Mouse (Mus musculus): ENCODE measurements around the gene Ccr7. TPM values are rescaled to one million over a fixed set of nuclear protein-coding genes. Genes with fewer than 3 reads are reported as not detected.
A peak's percentile ranks its signal among the peaks of the same experiment; 100 is the strongest.

Ccr7 gene
- total RNA-seq, 1 experiment = 1.4 TPM

DNA sequence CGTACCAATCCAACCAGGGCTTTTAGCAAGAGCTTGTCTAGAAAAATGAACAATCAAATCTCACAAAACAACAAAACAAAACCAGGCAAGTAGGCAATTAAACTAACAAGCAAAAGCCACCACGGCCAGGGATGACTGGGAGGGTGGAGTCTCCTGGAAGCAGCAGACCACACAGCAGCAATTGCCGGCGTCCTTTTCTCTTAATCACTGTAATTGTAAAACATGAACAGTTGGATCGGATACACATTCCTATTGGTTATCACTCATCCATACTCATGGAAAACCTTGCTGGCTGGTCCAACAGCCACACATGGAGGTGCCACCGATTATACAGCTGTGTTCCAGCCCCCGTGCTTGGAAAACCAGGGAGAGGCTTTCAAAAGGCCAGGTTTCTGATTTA, 37.0 kb downstream of the Ccr7 start:
- H3K9ac ChIP-seq (ENCODE audit: insufficient read depth, low read depth, low read length, poor library complexity, severe bottlenecking) = no peak overlapping the region
- DNase-seq (ENCODE audit: low read depth, low spot score) = no peak
- TF ChIP-seq ZNF384 (IDR thresholded peaks at IDR 0.05; ENCODE audit: low read depth, low read length) (no peak), HCFC1 (IDR thresholded peaks at IDR 0.05; ENCODE audit: borderline replicate concordance, insufficient read depth, low read length) (no peak), MAFK (IDR thresholded peaks at IDR 0.05; ENCODE audit: insufficient read depth, low read depth, low read length) (no peak), CHD2 (IDR thresholded peaks at IDR 0.05; ENCODE audit: low read depth, low read length) (no peak), ZC3H11A (IDR thresholded peaks at IDR 0.05; ENCODE audit: borderline replicate concordance, low read depth, low read length) (no peak)
- H3K27ac ChIP-seq (ENCODE audit: insufficient read depth, low read depth, low read length, poor library complexity, severe bottlenecking) = no peak overlapping the region; the same call in 1 of the 2 replicates
- no peaks in the 10 kb centered on the region for H3K36me3 ChIP-seq (ENCODE audit: control insufficient read depth, insufficient read depth, low read length, poor library complexity, severe bottlenecking)
- H3K4me3 ChIP-seq (ENCODE audit: insufficient read depth in 1 of 2, low read depth in 1 of 2, low read length in 2 of 2, poor library complexity in 1 of 2, severe bottlenecking in 1 of 2) = no peak overlapping the region
- peaks cover 3 to 5% of the 10 kb centered on the region in 2 experiments; a peak in 1 of 4 replicates for H3K4me1 ChIP-seq (ENCODE audit: control insufficient read depth in 2 of 2, insufficient read depth in 2 of 2, low read length in 2 of 2, poor library complexity in 1 of 2)
- H3K9me3 ChIP-seq (ENCODE audit: control insufficient read depth, insufficient read depth, low read depth, low read length) = no peaks in the 10 kb centered on the region
- in situ Hi-C loops (cut with MboI; ENCODE audit: low sequenced_read_pairs in 2 of 2, unreplicated experiment in 2 of 2) = no loop called here

DNA sequence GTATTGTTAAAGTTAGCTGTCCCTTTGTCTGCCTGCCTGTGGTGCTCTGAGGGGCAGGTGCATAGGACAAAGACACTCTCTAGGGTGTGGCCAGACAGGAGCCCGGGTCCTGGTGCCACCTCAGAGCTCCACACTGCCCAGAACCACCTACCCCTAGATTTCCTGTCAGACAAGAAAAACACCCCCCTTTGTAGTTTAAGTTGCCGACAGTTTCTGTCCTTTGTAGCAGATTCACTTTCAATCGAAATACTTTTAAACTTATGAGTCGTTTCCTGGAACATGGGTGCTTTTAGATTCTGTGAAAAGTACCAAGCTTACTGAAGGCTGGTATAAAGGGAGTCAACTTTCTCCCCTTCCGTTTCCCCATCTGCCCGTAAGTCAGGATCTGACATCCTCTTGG, 38.9 kb downstream of the Ccr7 start:
- H3K4me1 ChIP-seq (ENCODE audit: control insufficient read depth in 2 of 2, insufficient read depth in 2 of 2, low read length in 2 of 2, poor library complexity in 1 of 2) = peaks cover 4 to 5% of the 10 kb centered on the region in 2 experiments; a peak in 1 of 4 replicates
- TF ChIP-seq HCFC1 (IDR thresholded peaks at IDR 0.05; ENCODE audit: borderline replicate concordance, insufficient read depth, low read length) (no peak), MAFK (IDR thresholded peaks at IDR 0.05; ENCODE audit: insufficient read depth, low read depth, low read length) (no peak), CHD2 (IDR thresholded peaks at IDR 0.05; ENCODE audit: low read depth, low read length) (no peak), ZNF384 (IDR thresholded peaks at IDR 0.05; ENCODE audit: low read depth, low read length) (no peak), ZC3H11A (IDR thresholded peaks at IDR 0.05; ENCODE audit: borderline replicate concordance, low read depth, low read length) (no peak)
- no peak for DNase-seq (ENCODE audit: low read depth, low spot score)

DNA sequence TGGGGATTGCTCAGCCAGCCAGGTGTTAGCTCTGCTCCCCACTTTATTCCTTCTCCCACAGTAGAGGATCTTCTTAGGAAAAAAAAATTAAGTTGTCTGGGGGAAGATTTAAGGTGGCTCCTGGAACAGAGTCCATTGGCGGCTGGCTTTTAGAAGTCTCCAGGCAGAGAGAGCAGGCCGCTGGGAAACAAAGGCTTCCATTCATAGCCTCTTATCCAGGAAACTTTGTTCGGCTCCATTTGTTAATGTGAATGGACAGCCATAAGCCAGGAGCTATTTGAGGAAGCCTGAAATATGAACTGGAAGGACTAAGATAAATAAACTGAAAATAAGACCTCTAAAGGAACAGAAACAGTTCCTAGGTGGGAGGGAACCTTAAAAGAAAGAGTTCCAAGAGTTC, 41.8 kb downstream of the Ccr7 start:
- Histone ChIP-seq H3K27ac (ENCODE audit: insufficient read depth, low read depth, low read length, poor library complexity, severe bottlenecking) (no peak overlapping the region), H3K4me3 (ENCODE audit: insufficient read depth in 1 of 2, low read depth in 1 of 2, low read length in 2 of 2, poor library complexity in 1 of 2, severe bottlenecking in 1 of 2) (no peak overlapping the region), H3K9me3 (ENCODE audit: control insufficient read depth, insufficient read depth, low read depth, low read length) (no peaks in the 10 kb centered on the region), H3K36me3 (ENCODE audit: control insufficient read depth, insufficient read depth, low read length, poor library complexity, severe bottlenecking) (no peaks in the 10 kb centered on the region), H3K4me1 (ENCODE audit: control insufficient read depth in 2 of 2, insufficient read depth in 2 of 2, low read length in 2 of 2, poor library complexity in 1 of 2) (peaks cover 0 to 2% of the 10 kb centered on the region in 2 experiments; a peak in 1 of 4 replicates), H3K9ac (ENCODE audit: insufficient read depth, low read depth, low read length, poor library complexity, severe bottlenecking) (no peak overlapping the region)
- in situ Hi-C loops (cut with MboI; ENCODE audit: low sequenced_read_pairs in 2 of 2, unreplicated experiment in 2 of 2) = no loop called here
- TF ChIP-seq HCFC1 (IDR thresholded peaks at IDR 0.05; ENCODE audit: borderline replicate concordance, insufficient read depth, low read length) (no peak), MAFK (IDR thresholded peaks at IDR 0.05; ENCODE audit: insufficient read depth, low read depth, low read length) (no peak)
- no peak for DNase-seq (ENCODE audit: low read depth, low spot score)

More for the DNA sequence above, 38.9 kb downstream of the Ccr7 start:
- Histone ChIP-seq H3K27ac (ENCODE audit: insufficient read depth, low read depth, low read length, poor library complexity, severe bottlenecking) (no peak overlapping the region), H3K9me3 (ENCODE audit: control insufficient read depth, insufficient read depth, low read depth, low read length) (no peaks in the 10 kb centered on the region), H3K36me3 (ENCODE audit: control insufficient read depth, insufficient read depth, low read length, poor library complexity, severe bottlenecking) (no peaks in the 10 kb centered on the region), H3K4me3 (ENCODE audit: insufficient read depth in 1 of 2, low read depth in 1 of 2, low read length in 2 of 2, poor library complexity in 1 of 2, severe bottlenecking in 1 of 2) (no peak overlapping the region), H3K9ac (ENCODE audit: insufficient read depth, low read depth, low read length, poor library complexity, severe bottlenecking) (no peak overlapping the region)
- in situ Hi-C loops (cut with MboI; ENCODE audit: low sequenced_read_pairs in 2 of 2, unreplicated experiment in 2 of 2) = no loop called here

DNA sequence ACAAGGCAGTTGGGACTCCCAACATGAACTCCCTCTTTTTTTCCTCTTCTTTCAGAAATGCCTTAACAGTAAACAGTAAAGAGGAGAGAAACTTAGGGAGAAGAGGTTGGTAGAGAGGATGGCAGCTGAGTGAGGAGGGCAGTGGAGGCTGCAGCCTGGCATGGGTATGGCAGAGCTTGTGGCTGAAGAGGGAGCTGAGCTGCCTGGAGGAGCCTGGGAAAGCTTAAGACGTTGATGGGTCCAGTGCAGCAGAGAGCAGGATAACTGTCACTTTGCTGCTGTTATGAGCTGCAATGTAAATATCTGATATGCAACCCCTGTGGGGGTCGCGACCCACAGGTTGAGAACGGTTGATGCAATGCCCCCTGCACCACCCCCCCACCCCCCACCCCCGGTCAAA, 42.2 kb downstream of the Ccr7 start:
- Histone ChIP-seq H3K4me1 (ENCODE audit: control insufficient read depth in 2 of 2, insufficient read depth in 2 of 2, low read length in 2 of 2, poor library complexity in 1 of 2) (peaks cover 0 to 2% of the 10 kb centered on the region in 2 experiments; a peak in 1 of 4 replicates), H3K36me3 (ENCODE audit: control insufficient read depth, insufficient read depth, low read length, poor library complexity, severe bottlenecking) (no peaks in the 10 kb centered on the region), H3K27ac (ENCODE audit: insufficient read depth, low read depth, low read length, poor library complexity, severe bottlenecking) (no peak overlapping the region), H3K9ac (ENCODE audit: insufficient read depth, low read depth, low read length, poor library complexity, severe bottlenecking) (no peak overlapping the region), H3K9me3 (ENCODE audit: control insufficient read depth, insufficient read depth, low read depth, low read length) (no peaks in the 10 kb centered on the region), H3K4me3 (ENCODE audit: insufficient read depth in 1 of 2, low read depth in 1 of 2, low read length in 2 of 2, poor library complexity in 1 of 2, severe bottlenecking in 1 of 2) (no peak overlapping the region)
- no peak for TF ChIP-seq ZC3H11A (IDR thresholded peaks at IDR 0.05; ENCODE audit: borderline replicate concordance, low read depth, low read length)
- peak; percentile 84 for TF ChIP-seq CHD2 (IDR thresholded peaks at IDR 0.05; ENCODE audit: low read depth, low read length)
- no peak for DNase-seq (ENCODE audit: low read depth, low spot score)
- in situ Hi-C loops (cut with MboI; ENCODE audit: low sequenced_read_pairs in 2 of 2, unreplicated experiment in 2 of 2) = no loop called here

DNA sequence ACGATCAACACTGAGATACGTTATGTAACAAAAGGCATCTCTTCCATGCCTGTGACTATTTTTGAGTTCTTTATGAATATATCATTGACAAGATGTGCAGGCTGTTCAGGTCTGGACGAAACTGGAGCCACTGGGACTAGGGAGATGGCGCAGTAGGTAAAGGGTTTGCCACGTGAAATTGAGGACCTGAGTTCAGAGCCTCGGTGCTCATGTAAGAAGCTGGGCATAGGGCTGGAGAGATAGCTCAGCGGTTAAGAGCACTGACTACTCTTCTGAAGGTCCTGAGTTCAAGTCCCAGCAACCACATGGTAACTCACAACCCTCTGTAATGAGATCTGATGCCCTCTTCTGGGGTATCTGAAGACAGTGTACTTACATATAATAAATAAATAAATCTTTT, 43.2 kb downstream of the Ccr7 start:
- DNase-seq (ENCODE audit: low read depth, low spot score) = no peak
- H3K9ac ChIP-seq (ENCODE audit: insufficient read depth, low read depth, low read length, poor library complexity, severe bottlenecking) = no peak overlapping the region
- H3K27ac ChIP-seq (ENCODE audit: insufficient read depth, low read depth, low read length, poor library complexity, severe bottlenecking) = no peak overlapping the region
- in situ Hi-C loops (cut with MboI; ENCODE audit: low sequenced_read_pairs in 2 of 2, unreplicated experiment in 2 of 2) = no loop called here
- peaks cover 0 to 7% of the 10 kb centered on the region in 2 experiments; a peak in 2 of 4 replicates for H3K4me1 ChIP-seq (ENCODE audit: control insufficient read depth in 2 of 2, insufficient read depth in 2 of 2, low read length in 2 of 2, poor library complexity in 1 of 2)
- TF ChIP-seq ZNF384 (IDR thresholded peaks at IDR 0.05; ENCODE audit: low read depth, low read length) (no peak), HCFC1 (IDR thresholded peaks at IDR 0.05; ENCODE audit: borderline replicate concordance, insufficient read depth, low read length) (no peak), CHD2 (IDR thresholded peaks at IDR 0.05; ENCODE audit: low read depth, low read length) (no peak), ZC3H11A (IDR thresholded peaks at IDR 0.05; ENCODE audit: borderline replicate concordance, low read depth, low read length) (no peak), MAFK (IDR thresholded peaks at IDR 0.05; ENCODE audit: insufficient read depth, low read depth, low read length) (no peak)
- no peaks in the 10 kb centered on the region for H3K9me3 ChIP-seq (ENCODE audit: control insufficient read depth, insufficient read depth, low read depth, low read length)
- no peak overlapping the region for H3K4me3 ChIP-seq (ENCODE audit: insufficient read depth in 1 of 2, low read depth in 1 of 2, low read length in 2 of 2, poor library complexity in 1 of 2, severe bottlenecking in 1 of 2)
- no peaks in the 10 kb centered on the region for H3K36me3 ChIP-seq (ENCODE audit: control insufficient read depth, insufficient read depth, low read length, poor library complexity, severe bottlenecking)
